Mouse (Mus musculus) layer of hippocampus, postnatal 10 days (tissue): ENCODE measurements at regions not wholly inside any gene's neighbourhood (a gene's known extent, or its start where the extent isn't known, plus 50 kb on each side); places are given as distances from the start of the nearest gene placed in this dataset.
A peak's percentile ranks its signal among the peaks of the same experiment; 100 is the strongest.

Experiments used
- DNase-seq, 2 experiments: peaks; one replicate each; pipeline ENCODE4 v3.0.0; 2021; ENCODE audit warnings: low spot score in 2 of 2

DNA sequence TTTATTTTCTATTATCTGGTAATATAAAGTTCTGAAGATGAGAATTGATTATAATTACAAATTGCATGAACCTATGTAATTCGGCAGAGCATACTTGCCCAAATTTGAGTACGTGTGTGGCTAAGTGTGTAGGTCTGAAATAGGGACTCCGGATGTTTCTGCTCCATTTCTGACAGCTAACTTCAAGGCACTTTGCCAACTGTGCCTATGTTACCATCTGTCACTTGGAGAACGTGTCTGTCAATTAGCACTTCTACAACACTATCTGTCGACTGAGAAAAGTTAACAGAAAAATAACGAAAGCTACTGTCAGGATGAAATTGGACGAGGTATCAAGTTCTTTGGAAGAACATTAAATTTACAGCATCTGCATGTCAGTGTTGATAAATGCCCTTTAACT lies 702.0 kb upstream of the Lrfn5 start:
- DNase-seq, result peak; percentile 30 to 48
